Mouse (Mus musculus) heart, adult 9 months (tissue): ENCODE measurements around the gene Rtn3.
A peak's percentile ranks its signal among the peaks of the same experiment; 100 is the strongest.
"Not testable (repeated sequence)": the region's sequence is repeated elsewhere in the genome, so short reads cannot be mapped to it uniquely, and the experiment has no call there.

Experiments
- DNase-seq, 2 experiments: peaks; one replicate each; pipeline ENCODE4 v3.0.0; 2022; ENCODE audit warnings: low spot score in 2 of 2

The Rtn3 gene

DNA sequence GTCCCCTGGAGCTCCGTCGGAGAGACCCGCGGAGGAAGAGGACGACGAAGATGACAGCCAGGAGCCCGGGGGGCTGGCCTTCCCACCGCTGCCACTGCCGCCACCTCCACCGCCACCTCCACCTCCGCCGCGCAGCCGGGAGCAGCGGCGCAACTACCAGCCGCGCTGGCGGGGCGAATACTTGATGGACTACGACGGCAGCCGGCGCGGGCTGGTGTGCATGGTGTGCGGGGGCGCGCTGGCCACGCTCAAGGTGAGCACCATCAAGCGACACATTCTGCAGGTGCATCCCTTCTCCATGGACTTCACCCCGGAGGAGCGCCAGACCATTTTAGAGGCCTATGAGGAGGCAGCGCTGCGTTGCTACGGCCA is 60.4 kb downstream of the Rtn3 start:
- no peak for DNase-seq

DNA sequence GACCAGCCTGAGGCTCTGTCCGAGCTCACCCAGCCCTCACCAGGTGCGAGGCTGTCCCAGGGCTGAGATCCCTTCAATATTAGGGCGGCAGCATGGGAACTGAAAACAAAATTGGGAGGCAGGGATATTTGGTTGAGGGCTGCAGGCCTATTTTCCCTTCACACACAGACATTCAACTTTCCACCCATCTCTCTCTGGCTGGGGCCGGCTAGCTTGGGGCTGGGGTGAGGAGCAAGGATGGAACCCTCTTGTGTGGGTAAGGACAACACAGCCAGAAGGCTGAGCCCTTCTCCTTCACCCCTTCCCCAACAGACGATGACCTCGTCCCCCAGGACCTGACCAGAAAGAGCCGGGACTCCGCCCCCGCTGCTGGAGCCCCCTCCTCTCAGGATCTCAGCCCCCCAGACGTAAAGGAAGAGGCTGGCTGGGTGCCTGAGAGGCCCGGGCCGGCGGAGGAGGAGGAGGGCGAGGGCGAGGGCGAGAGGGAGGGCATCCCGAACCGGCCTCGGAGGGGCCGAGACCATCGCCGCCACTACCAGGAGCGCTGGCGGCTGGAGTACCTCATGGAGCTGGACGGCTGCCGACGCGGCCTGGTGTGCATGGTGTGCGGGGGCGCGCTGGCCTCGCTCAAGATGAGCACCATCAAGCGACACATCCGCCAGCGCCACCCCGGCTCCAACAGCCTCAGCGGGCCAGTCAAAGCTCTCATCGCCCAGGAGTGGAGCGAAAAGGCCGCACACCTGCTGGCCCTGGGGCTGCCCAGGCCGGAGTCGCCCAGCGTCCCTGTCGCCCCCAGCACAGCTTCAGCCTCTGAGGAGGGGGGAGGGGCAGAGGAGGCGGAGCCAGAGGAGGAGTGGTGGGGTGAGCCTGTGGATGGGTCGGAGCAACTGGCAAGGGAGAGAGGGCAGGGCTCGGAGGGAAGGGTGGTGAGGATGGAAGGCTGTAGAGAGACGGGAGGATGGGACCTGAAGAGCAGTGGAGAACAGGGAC is 61.2 kb downstream of the Rtn3 start:
- DNase-seq = peak in 1 of 2 experiments; percentile 46

DNA sequence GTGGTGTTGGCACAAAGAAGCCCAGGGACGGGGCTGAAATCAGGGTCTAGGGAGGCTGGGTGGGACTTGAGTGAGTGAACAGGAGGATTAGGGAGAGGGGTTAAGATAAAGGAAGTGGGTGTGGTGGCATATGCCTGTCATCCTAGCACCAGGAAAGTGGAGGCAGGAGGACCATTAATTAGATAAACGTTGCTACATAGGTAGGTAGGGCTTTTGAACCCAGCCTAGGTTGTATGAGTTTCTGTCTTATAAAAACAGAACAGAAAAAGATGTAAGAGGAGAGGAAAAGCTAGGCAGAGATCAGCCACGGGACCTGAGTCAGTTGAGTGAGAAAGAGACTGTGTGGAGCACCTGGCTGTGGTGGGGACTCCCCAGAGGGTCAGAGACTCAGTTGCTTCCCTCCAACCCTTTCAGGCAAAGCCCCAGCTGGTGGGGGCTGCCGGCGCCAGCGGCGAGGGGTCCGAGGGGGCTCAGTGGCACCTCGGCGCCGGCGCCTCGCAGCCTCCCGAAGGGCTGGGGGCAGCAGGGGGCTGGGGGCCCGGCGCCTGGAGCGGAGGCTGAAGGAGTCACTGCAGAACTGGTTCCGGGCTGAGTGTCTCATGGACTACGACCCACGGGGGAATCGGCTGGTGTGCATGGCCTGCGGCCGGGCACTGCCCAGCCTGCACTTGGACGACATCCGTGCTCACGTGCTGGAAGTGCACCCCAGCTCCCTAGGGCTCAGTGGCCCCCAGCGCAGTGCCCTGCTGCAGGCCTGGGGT is 62.1 kb downstream of the Rtn3 start:
- no peak for DNase-seq

DNA sequence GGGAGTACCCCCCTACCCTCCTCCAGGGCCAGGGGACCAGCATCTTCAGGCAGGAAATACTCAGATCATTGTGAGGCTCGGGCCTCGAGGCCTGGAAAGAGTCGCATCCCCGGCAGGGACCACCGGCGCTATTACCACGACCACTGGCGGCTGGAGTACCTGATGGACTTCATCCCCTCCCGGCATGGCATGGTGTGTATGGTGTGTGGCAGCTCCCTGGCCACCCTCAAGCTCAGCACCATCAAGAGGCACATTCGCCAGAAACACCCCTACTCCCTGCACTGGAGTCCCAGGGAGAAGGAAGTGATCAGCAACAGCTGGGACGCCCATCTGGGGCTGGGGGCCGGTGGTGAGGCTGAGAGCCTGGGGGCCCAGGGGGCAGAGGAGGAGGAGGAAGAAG is 63.0 kb downstream of the Rtn3 start:
- no peak for DNase-seq

DNA sequence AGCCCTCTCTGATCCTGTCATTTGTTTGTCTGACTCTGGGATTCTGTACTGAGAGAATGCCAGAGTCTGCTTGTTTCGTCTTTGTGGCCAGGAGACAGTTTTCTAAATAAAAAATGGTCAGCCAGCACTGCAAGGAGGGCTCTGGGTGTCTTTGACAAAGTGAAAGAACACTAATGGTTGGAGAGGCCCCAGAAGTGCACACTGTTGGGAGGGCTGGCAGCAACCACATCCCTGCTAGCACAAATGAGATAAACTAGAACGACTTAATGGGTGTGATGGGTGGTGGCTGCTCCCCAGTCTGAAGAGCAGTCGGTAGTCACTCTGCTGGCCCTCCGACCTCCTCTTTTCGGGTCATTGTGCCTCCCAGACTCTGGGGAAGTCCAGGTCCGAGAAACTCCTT is 63.9 kb downstream of the Rtn3 start:
- DNase-seq = no peak

DNA sequence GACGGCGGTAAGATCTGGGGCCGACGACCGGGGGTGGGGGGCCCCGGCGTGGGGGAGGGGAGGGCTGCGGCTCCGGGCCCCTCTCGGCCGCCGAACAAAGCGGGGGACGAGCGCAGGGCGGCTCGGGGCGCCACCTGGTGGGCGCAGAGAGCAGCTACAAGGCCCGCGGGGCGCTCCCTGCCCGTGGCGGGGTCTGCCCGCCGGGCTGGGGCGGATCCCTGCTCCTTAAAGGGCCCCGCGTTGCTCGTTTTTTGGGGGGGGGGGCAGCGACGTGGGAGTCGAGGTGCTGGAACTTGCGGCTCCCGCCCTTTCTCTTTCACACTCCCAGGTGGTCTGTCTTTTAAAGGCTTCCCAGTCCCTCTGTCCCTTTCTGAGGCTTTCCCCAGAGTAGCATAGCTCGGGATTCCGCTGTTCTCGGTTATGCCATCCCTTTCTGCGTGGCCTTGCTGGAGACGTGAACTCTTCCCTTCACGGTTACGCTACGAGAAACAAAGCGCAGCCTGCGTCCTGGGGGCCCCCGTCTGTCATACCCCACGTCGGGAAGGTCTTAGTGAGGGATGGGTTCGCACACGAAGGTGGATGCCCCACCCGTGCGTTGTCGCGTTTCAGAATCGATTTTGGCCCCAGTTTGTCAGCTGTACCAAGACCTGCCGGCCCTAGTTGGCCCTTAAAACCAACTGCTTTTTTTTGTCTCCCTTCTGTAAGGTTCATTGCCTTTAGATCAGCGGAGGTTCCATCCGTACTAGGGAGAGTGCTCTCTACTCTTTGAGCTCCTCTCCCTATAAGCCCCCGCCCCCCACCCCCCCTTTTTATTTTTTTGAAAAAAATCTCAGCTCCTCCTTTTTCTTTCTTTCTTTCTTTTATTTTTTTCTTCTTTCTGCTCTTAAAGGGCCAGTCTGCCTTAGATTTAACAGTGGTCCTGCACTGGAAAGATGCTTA is 64.9 kb downstream of the Rtn3 start:
- peak; percentile 79 to 83 for DNase-seq

DNA sequence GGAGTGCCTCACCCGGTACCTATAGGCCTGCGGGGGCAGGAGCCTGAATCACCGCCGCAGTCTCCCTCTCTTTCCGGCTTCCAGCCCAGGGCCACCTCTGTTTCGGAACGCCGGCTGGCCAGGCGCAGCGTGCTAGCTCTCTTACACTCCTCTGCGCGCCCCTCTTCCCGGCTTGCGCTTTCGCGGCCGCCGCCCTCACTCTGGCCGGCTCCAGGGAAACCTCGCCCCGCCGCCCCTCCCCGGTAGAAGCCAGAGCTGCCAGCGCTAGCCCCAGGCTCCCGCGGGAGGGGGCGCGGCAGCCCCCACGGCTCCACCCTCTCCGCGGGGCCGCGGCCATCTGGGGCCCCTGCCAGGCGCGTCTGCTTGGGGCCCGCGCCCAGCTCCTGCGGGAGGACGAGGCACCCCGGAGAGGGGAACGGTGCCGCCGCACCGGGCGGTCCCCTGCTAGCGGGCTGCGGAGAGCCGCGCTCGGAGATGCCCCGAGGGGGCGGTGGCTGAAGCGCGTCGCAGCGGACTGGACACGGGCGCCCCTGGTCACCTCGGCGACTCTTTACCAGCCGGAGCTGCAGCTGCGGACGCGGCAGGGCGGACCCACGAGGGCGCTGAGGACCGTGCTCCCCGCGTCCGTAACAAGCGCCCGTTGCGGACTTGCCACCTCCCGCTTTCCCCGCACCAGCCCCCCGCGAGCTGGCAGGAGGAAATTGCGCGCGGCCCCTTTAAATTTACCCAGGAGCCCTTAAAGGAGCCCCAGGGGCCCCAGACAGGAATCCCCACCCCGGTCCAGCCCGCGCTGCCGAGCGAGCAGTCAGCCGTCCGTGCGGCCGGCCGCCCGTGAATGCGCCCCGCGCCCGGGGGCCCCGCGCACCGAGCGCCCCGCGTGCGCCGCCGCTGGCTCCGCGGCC is 66.0 kb downstream of the Rtn3 start, which contains the start of gene 2700081O15Rik:
TSS of gene 2700081O15Rik (plus strand) at position 792 of the 902 bp plus-strand sequence.
- peak; percentile 82 for DNase-seq

DNA sequence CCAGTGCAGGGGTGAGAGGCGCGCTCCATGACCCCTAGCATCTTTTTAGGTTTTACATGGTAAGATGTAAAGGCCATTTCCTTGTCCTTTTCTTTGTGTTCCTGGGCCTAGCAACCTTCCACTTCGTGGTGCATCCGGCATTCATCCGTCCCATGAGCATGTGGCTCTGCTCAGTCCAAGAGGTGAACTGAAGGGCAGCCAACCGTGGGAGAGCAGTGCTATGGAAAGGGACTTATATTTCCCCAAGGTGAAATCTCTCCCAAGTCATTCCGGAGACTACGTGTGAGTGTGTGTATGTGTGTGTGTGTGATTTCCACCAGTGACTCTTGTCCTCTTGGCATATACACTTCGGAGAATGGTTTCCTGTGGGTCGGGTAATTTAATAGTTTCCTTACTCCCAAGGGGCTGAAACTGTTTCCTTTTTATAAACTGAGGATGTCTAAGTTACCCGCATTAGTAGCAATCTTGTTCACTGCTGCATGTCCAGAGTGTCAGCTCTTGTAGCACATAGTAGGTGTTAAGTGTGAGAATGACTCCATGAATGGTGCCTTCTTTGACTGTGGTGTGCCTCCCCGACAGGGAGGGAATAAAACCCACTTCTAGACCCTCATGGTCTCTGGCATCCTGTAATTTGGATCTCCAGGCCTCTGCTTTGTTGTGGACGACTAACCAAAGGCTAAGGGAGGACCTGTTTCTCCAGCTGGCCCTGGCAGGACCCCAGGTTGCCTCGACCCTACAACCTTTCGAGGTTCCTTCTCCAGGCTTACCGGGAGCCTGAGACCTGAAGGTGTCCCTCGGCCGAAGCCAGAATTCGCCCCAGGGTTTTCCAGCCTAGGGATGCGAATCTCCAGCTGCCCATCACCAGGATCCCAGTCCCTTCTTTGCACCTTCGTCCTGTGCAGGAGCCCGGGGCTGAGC is 66.9 kb downstream of the Rtn3 start:
- peak; percentile 21 to 30 for DNase-seq

DNA sequence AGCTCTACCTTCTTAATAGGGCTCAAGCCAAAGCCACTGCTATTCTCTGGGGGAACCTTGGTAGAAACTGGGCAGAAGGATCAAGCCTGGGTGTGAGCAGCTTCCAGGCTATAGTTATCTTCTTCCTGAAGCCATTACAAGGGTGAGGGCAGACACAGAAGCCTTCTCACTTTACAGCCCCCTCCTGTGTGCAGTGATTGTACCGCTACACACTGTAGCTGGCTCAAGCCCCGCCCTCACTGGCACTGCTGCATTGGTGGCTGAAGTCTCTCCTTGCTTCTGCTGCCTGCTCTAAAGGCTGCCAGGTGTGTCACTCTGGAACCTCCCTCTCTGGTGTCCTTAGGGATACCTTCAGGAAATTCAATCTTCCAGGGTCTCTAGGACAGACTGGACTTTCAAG is 70.7 kb downstream of the Rtn3 start:
- no peak for DNase-seq

DNA sequence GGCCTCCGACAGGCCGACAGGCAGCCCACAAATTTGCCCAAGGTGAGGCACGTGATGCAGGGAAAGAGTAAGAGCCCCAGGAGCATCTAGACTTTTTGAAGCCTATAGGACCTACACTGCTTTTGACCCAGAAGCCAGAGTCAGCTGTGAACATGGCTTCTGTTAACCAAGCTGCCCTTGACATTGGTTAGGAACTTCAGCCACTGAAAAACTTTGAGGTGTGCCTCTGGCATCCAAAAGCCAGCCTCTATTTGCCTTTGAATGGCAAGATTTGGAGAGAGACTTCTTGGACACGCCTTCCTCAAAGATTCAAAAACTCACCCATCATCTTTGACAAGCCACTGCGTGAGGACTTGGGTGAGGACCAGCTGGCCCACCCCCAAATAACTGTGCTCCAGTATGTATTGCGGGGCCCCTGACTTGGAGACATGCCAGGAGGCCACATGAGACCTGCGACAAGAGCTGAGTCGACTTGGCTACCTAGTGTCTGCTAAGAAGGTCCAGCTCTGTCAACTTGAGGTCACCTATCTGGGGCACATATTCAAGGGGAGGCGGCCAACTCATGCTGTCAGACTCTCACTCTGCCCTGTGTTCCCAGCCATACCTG is 78.4 kb downstream of the Rtn3 start:
- DNase-seq = no peak

DNA sequence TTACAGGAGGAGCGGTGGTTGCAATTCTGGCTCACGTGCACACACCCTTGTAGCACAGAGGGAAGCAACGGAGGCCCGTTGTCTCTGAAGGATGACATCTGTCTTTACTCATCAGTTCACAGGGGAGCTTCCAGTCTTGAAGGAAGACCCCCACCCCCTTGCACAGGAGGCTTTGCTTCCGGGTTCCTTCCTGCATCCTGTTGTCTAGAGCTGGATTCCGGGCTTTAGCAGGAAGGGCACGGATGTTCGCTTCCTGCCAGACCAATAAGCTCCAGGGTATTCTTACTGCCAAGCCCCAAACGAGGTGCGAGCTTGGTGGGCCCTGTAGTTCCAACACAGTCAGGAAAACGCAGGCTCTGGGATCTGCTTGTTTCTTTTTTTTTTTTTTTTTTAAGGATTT is 82.4 kb downstream of the Rtn3 start:
- peak; percentile 45 to 73 for DNase-seq

DNA sequence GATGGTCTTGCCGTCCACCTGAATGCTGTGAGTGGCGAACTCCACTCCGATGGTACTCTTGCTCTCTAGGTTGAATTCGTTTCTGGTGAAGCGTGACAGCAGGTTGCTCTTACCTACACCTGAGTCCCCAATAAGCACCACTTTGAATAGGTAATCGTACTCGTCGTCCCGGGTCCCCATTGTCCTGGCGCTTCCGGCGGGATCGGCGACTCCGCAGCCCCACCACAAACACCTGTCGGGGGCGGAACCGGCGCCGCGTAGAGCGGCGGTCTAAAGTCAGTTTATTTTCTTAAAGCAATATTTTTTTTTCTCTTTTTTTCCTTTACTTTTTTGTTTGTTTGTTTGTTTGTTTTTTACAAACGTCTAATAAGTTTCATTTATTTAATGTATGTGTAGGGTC is 84.2 kb downstream of the Rtn3 start:
- DNase-seq = not testable (repeated sequence)

DNA sequence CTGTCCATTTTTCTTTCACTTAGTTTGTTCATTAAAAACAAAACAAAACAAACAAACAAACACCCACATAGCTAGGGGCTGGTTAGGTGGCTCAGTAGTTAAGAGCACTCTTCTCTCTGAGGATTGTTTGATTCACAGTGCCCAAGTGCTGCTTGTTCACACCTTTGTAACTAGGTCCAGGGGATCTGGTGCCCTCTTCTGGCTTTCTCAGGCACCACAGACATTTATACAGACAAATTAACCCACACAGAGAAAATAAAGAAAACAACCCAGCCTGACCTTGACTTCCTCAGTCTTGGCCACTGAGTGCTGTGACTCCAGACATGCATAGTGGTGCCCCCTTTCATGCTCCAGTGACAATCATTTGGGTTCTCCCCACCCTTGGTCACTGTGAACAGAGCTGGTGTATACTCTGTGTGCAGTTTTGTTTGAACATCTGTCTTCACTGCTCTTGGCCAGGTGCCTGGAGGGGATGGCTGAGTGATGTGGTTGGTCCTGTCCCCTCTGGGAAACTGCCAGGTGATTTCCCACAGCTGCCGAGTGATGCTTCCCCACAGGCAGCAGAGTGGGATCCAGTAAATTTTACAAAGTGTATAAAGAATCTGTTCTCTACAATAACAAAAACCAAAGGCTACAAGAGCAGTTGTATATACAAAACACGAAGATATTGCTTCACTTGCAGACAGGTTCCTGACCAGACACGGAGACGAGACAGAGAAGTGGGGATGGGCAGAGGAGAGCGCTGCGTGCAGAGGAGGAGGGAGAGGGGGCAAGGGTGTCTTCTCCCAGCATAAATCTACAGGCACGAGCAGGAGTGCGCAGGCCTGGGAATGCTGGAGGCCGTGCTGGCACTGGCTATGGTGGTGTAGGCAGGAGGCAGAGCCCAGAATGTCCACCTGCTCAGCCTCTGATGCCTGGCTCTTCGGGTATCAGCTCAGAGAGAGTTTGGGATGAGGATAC is 85.9 kb downstream of the Rtn3 start:
- not testable (repeated sequence) for DNase-seq

DNA sequence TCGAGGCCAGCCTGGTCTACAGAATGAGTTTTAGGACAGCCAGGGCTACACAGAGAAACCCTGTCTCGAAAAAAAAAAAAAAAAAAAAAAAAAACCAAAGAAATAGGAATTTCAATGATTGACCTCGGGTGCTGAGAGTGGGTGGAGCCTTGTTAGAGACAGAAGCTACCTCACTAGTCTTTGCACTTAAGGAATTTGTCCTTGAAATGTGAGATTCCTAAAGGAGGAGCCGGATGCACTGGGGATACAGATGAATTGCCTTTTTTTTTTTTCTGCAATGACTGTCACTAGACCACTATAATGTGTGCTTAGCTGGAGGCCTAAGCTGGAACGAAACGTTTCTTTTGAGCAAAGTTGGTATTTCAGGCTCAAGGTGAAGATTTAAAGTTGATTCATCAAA is 94.6 kb downstream of the Rtn3 start:
- DNase-seq = no peak

DNA sequence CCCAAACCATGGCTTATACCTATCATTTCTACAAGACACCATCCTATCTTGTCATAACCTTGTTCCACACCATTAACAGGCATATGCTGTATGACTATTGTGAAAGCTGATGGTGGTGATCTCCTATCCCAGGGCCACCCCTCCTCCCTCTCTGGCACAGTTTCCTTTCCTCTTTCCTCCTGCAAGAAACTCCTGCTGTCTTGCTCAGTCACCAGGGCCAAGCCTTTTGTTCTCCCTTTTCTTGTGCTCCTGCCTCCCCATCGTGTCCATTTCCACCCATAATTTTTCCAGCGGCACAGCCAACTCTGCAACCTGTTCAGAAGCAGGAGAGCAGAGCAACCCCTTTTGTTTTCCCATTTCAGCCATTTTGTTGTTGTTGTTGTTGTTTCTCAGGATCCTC is 97.0 kb downstream of the Rtn3 start:
- no peak for DNase-seq

DNA sequence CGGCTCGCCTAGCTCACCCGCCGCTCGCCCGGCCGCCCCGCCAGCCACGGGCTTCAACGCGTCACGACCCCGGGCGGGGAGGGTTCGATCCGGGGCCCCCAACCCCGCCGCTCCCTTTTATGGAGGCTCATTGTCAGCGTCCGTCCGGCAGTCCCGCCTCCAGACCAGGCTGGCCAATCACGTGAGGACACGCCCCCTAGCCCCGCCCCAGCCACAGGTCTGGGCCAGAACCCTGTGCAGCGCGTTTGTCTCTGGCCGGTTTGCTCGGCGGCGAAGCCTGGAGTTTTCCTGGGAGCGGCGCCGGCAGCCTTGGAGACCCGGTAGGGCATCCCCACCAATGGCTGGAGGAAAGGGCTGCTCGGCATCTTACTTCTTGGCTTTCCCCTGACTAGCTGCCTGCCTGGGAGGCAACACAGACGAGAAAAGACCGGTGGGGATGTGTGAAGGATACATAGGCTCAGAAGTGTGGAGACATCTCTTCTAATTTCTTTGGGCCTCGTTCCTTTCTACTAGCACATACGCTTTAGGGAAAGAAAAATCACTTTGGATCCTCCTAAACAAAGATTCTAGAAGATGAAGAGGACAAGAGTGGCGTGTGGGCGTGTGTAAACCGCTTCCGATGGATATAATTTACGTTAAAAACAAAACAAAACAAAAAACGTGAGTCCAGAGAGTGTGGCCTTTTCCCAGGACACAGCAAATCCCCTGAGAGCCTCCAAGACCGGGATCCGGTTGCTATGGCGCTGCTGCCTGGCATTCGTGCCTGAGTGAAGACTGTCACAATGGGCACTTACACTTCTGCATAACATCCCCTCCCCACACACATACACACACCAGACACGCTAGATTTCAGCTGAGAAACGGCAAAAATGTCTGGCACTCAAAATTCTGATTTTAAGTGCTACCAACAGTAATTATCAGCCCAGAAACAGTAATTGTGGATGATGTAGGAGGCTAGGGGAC is 99.9 kb downstream of the Rtn3 start, which contains the start of gene Spindoc:
TSS of gene Spindoc (minus strand) at position 92 of the 963 bp plus-strand sequence.
- peak; percentile 96 to 98 for DNase-seq
